Mouse (Mus musculus) forebrain, embryonic 14.5 days (tissue): ENCODE measurements around the gene Dio3. TPM values are rescaled to one million over a fixed set of nuclear protein-coding genes. Genes with fewer than 3 reads are reported as not detected.

ENCODE experiments used
- ATAC-seq: fragments of 200-750 bp; cut with Nextera tagmentation; 2 replicates; pipeline ENCODE4 v1.8.0; 2017; ENCODE audit warnings: mild to moderate bottlenecking, moderate library complexity
- DNase-seq: peaks from one replicate; pipeline ENCODE4 v3.0.0-alpha.2; 2015; ENCODE audit warnings: low spot score
- H3K27ac ChIP-seq: fragments of 300-500 bp; sonication (generic); 2 replicates; pipeline ENCODE4 v1.5.1; 2014; ENCODE audit warnings: low read depth, mild to moderate bottlenecking, control low read depth, low read length, moderate library complexity
- H3K27me3 ChIP-seq: fragments of 300-500 bp; sonication (generic); replicated peaks from 2 replicates; pipeline ENCODE4 v1.6.1; 2014; ENCODE audit warnings: low read length, control low read depth, mixed read lengths; ENCODE audit not compliant: control insufficient read depth, insufficient read depth
- H3K36me3 ChIP-seq: fragments of 300-500 bp; sonication (generic); 2 replicates; pipeline ENCODE4 v1.6.1; 2014; ENCODE audit warnings: low read length, control low read depth; ENCODE audit not compliant: control insufficient read depth, insufficient read depth
- H3K4me1 ChIP-seq: fragments of 300-500 bp; sonication (generic); 2 replicates; pipeline ENCODE4 v1.6.1; 2014; ENCODE audit warnings: antibody characterized with exemption, low read length, control low read depth; ENCODE audit not compliant: control insufficient read depth, insufficient read depth
- H3K4me2 ChIP-seq: fragments of 300-500 bp; sonication (generic); 2 replicates; pipeline ENCODE4 v1.6.1; 2014; ENCODE audit warnings: mild to moderate bottlenecking, control low read depth, low read length
- H3K4me3 ChIP-seq: fragments of 300-500 bp; sonication (generic); 2 replicates; pipeline ENCODE4 v1.5.1; 2014; ENCODE audit warnings: low read depth, low read length, control low read depth
- H3K9ac ChIP-seq: fragments of 300-500 bp; sonication (generic); 2 replicates; pipeline ENCODE4 v1.6.1; 2014; ENCODE audit warnings: mild to moderate bottlenecking, low read length, control low read depth, moderate library complexity
- H3K9me3 ChIP-seq: fragments of 300-500 bp; sonication (generic); replicated peaks from 2 replicates; pipeline ENCODE4 v1.6.1; 2016; ENCODE audit warnings: low read length, control low read depth, mixed read lengths; ENCODE audit not compliant: control insufficient read depth
- WGBS: fragments of 180-500 bp; shearing (Covaris S2); extraction: QIAGEN DNeasy Blood & Tissue Kit; methylation state at CpG from one replicate; pipeline ENCODE4 v1.1.7; 2014; 5-methylcytosine and 5-hydroxymethylcytosine counted together
- polyA plus RNA-seq: library from polyadenylated mRNA; unstranded; fragments of >200 nt; fragmentation: Nextera tagmentation; extraction: Ambion mirVana; gene quantifications from 2 replicates; pipeline ENCODE4 v1.2.1, GENCODE M21; 2014

The Dio3 gene
- polyA plus RNA-seq, 1 experiment from 2014 or later, result 1.3 TPM

- no peaks in the 10 kb centered on the region for H3K4me1 ChIP-seq
- H3K27me3 ChIP-seq, result no peaks in the 10 kb centered on the region
- no peak for DNase-seq
- 21% methylated on average over 10 of the region's 10 CpGs for WGBS
- H3K27ac ChIP-seq, result no peak overlapping the region
- no peak overlapping the region for H3K9ac ChIP-seq
- H3K9me3 ChIP-seq, result no peaks in the 10 kb centered on the region
- no peak for ATAC-seq
- H3K4me2 ChIP-seq, result no peak overlapping the region
- H3K36me3 ChIP-seq, result no peaks in the 10 kb centered on the region
- no peak overlapping the region for H3K4me3 ChIP-seq
Measured at GRCm38 (mm10) chr12:110252163-110252575, 26.7 kb upstream of the Dio3 start.

- ATAC-seq (no peak), DNase-seq (no peak)
- Histone ChIP-seq H3K9me3 (no peaks in the 10 kb centered on the region), H3K27me3 (no peaks in the 10 kb centered on the region), H3K4me3 (no peak overlapping the region), H3K27ac (no peak overlapping the region), H3K4me1 (no peaks in the 10 kb centered on the region), H3K36me3 (no peaks in the 10 kb centered on the region), H3K4me2 (no peak overlapping the region), H3K9ac (no peak overlapping the region)
- WGBS, result 56% methylated on average over 10 of the region's 10 CpGs
Measured at GRCm38 (mm10) chr12:110255731-110256130, 23.1 kb upstream of the Dio3 start.

DNA sequence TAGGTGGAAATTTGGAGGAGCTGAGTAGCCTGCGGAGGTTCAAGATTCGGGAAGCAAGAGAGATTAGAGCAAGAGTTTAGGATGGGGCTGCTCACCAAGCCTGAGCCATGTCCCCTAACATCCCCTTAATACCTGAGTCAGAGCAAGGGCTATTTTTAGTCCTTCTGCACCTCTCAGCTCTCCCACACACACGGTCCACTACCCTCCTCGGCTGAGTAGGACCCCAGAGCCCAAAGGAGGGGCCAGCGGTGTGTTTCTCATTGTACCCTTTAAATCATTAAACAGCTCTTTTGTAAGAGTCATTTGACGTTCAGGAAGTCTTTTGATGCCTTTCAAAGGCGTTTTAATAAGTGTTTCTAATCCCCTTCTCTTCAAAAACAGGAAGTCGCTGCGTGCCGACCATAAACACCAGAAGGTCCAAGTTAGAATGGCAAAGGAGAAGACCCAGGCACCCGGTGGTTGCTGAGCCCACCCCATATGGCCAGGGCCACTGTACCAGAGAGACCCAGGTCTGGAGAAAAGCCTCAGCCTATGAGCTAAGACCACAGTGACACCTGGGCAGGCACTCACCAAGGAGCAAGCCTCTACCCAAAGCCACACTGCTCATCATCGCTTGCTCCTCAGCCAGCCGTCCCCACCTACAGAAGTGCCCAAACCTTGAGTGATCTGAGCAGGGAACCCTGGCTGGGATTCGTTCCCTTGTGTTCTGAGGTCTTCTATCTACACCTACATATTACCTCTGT is 22.2 kb upstream of the Dio3 start:
- Histone ChIP-seq H3K27me3 (no peaks in the 10 kb centered on the region), H3K4me1 (no peaks in the 10 kb centered on the region), H3K4me3 (no peak overlapping the region), H3K9ac (no peak overlapping the region), H3K4me2 (no peak overlapping the region), H3K36me3 (no peaks in the 10 kb centered on the region), H3K27ac (no peak overlapping the region), H3K9me3 (no peaks in the 10 kb centered on the region)
- no peak for ATAC-seq
- DNase-seq, result no peak
- 36% methylated on average over 14 of the region's 14 CpGs for WGBS

DNA sequence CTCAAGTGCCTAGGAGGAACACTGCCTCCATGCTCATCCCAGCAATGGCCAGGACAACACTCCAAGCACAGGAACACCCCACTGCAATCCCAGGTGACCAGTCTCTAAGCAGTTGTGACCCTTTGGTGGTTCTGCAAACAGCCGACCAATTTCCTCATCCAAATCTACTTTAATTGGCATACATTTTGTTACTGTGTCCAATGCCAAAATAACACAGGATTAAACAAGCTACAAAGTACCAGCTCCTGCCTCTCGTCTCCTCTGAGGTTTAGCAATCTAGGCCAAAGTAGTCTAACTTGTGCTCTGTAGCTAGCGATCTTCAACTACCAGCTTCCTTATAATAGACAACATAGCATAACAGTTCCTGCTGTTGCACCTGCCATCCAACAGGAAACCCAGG is 10.6 kb upstream of the Dio3 start:
- ATAC-seq, result no peak

DNA sequence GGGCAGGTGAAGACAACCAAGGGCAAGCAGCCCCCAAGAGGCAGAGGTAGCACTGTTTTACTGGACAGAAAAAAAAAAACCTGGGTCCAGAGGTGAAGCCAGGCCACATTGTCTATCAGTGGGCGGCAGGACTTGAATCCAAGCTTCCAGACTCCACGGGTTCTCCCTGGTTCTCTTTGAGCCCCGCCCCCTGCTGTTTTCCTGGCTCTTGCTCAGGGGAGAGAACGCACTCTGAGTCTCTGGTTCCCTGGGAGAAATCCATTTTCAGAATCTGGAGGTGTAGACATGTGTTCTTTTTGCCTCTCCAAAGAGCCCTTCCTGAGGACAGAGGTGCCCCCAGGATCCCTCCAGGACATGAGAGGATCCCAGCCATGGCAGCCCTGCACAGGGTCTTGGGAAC is 9.2 kb upstream of the Dio3 start:
- no peaks in the 10 kb centered on the region for H3K9me3 ChIP-seq
- H3K4me2 ChIP-seq, result no peak overlapping the region
- H3K4me3 ChIP-seq, result no peak overlapping the region
- peaks cover 2% of the 10 kb centered on the region for H3K27me3 ChIP-seq
- H3K27ac ChIP-seq, result no peak overlapping the region
- WGBS, result 71% methylated on average over 4 of the region's 4 CpGs
- ATAC-seq, result no peak
- H3K4me1 ChIP-seq, result no peaks in the 10 kb centered on the region
- DNase-seq, result no peak
- no peaks in the 10 kb centered on the region for H3K36me3 ChIP-seq
- no peak overlapping the region for H3K9ac ChIP-seq

More for the DNA sequence above, 10.6 kb upstream of the Dio3 start:
- Histone ChIP-seq H3K27me3 (no peaks in the 10 kb centered on the region; the same call in 1 of the 2 replicates), H3K9me3 (no peaks in the 10 kb centered on the region), H3K9ac (no peak overlapping the region), H3K4me3 (no peak overlapping the region), H3K4me1 (no peaks in the 10 kb centered on the region), H3K4me2 (no peak overlapping the region), H3K36me3 (no peaks in the 10 kb centered on the region), H3K27ac (no peak overlapping the region)
- 78% methylated on average over 3 of the region's 3 CpGs for WGBS
- DNase-seq, result no peak

DNA sequence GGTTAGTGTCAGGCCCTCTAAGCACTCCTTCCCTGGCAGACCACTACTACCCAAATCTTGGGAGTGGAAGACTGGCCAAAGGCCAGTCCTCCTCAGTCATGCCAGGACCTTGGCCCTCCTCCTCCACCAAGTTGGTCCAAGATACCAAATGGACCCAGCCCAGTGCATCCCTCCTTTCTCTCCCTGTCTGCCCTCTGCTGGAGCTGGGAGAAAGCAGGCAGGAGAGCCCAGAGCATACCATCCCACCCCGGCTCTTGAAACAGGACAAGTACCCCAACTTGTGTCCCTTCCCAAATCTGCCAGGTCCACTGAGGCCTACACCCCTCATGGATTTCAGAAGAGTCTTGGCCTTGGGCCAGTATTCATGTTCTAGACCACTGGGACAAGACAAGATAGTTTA is 2.8 kb upstream of the Dio3 start:
- no peak for DNase-seq
- H3K9me3 ChIP-seq, result no peaks in the 10 kb centered on the region
- H3K27ac ChIP-seq, result no peak overlapping the region
- no peak for ATAC-seq
- H3K27me3 ChIP-seq, result peaks cover 58% of the 10 kb centered on the region
- 81% methylated on average over 1 of the region's 1 CpGs for WGBS
- peaks cover 4% of the 10 kb centered on the region; the same call in 1 of the 2 replicates for H3K4me1 ChIP-seq
- H3K9ac ChIP-seq, result no peak overlapping the region
- no peaks in the 10 kb centered on the region for H3K36me3 ChIP-seq
- H3K4me3 ChIP-seq, result no peak overlapping the region
- H3K4me2 ChIP-seq, result no peak overlapping the region

- no peak for DNase-seq
- H3K4me1 ChIP-seq, result peaks cover 4% of the 10 kb centered on the region; the same call in 1 of the 2 replicates
- no peak overlapping the region for H3K9ac ChIP-seq
Measured at GRCm38 (mm10) chr12:110277259-110277964, 1.5 kb upstream of the Dio3 start.

DNA sequence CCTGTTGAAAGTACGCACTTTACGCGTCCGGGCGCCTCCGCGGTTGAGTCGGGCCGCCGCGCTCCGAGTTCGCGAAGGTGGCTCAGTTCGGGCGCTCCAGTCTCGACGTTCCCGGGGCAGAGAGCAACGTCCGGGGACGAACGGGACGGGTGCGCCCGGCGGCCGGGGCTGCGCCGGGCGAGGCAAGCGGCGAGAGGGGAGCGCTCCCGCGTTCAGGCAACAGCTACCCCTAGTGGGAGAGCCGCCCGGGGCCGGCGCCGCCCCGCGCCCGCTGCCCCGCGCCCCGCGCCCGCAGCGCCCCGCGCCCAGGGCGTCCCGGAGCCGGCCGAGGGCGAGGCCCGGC is 932 bp upstream of the Dio3 start:
- Histone ChIP-seq H3K9me3 (no peaks in the 10 kb centered on the region), H3K36me3 (no peaks in the 10 kb centered on the region), H3K27ac (no peak overlapping the region), H3K4me1 (peaks cover 4% of the 10 kb centered on the region; the same call in 1 of the 2 replicates), H3K4me3 (peak overlapping the region; percentile 37), H3K27me3 (peaks cover 77% of the 10 kb centered on the region), H3K9ac (peak overlapping the region; percentile 37; the same call in 1 of the 2 replicates), H3K4me2 (peak overlapping the region; percentile 58)
- WGBS, result 2% methylated on average over 34 of the region's 58 CpGs
- DNase-seq, result peak; percentile 28
- peak; percentile 48; the same call in 1 of the 2 replicates for ATAC-seq

More at GRCm38 (mm10) chr12:110277259-110277964, 1.5 kb upstream of the Dio3 start:
- no peak overlapping the region for H3K27ac ChIP-seq
- ATAC-seq, result no peak
- WGBS, result 3% methylated on average over 33 of the region's 33 CpGs
- H3K4me2 ChIP-seq, result peak overlapping the region; percentile 58
- peaks cover 72% of the 10 kb centered on the region for H3K27me3 ChIP-seq
- H3K36me3 ChIP-seq, result no peaks in the 10 kb centered on the region
- no peaks in the 10 kb centered on the region for H3K9me3 ChIP-seq
- H3K4me3 ChIP-seq, result peak overlapping the region; percentile 37

- H3K27me3 ChIP-seq, result peaks cover 95% of the 10 kb centered on the region
- peaks cover 4% of the 10 kb centered on the region; the same call in 1 of the 2 replicates for H3K4me1 ChIP-seq
- H3K27ac ChIP-seq, result no peak overlapping the region
- under 1% methylated on average over 22 of the region's 22 CpGs for WGBS
- no peak for ATAC-seq
- no peak overlapping the region for H3K4me2 ChIP-seq
- no peak for DNase-seq
- no peak overlapping the region for H3K4me3 ChIP-seq
- H3K9ac ChIP-seq, result no peak overlapping the region
- H3K9me3 ChIP-seq, result no peaks in the 10 kb centered on the region
- H3K36me3 ChIP-seq, result no peaks in the 10 kb centered on the region
Measured at GRCm38 (mm10) chr12:110280373-110280772, 1.5 kb downstream of the Dio3 start.
